Mouse (Mus musculus) liver, postnatal 0 days (tissue): ENCODE measurements around the gene Unc119. TPM values are rescaled to one million over a fixed set of nuclear protein-coding genes. Genes with fewer than 3 reads are reported as not detected.

Experiments used
- ATAC-seq: fragments of 200-750 bp; cut with Nextera tagmentation; 2 replicates; pipeline ENCODE4 v1.8.0; 2017; ENCODE audit warnings: mild to moderate bottlenecking, moderate library complexity
- DNase-seq: peaks from one replicate; pipeline ENCODE4 v3.0.0-alpha.2; 2016
- H3K27ac ChIP-seq: fragments of 300-500 bp; sonication (generic); 2 replicates; pipeline ENCODE4 v1.5.1; 2014; ENCODE audit warnings: antibody characterized with exemption, moderate library complexity, mild to moderate bottlenecking, low read depth
- H3K27me3 ChIP-seq: fragments of 300-500 bp; sonication (generic); 2 replicates; pipeline ENCODE4 v1.6.1; 2014; ENCODE audit warnings: low read length, control low read depth, mixed read lengths; ENCODE audit not compliant: insufficient read depth
- H3K36me3 ChIP-seq: fragments of 300-500 bp; sonication (generic); replicated peaks from 2 replicates; pipeline ENCODE4 v1.6.1; 2014; ENCODE audit warnings: mild to moderate bottlenecking, control low read depth, low read length, moderate library complexity, mixed read lengths; ENCODE audit not compliant: insufficient read depth
- H3K4me1 ChIP-seq: fragments of 300-500 bp; sonication (generic); 2 replicates; pipeline ENCODE4 v1.6.1; 2014; ENCODE audit warnings: antibody characterized with exemption, mild to moderate bottlenecking, control low read depth; ENCODE audit not compliant: insufficient read depth
- H3K4me2 ChIP-seq: fragments of 300-500 bp; sonication (generic); 2 replicates; pipeline ENCODE4 v1.6.1; 2014; ENCODE audit warnings: low read depth, mild to moderate bottlenecking, low read length, moderate library complexity, mixed read lengths
- H3K4me3 ChIP-seq: fragments of 300-500 bp; sonication (generic); 2 replicates; pipeline ENCODE4 v1.5.1; 2014; ENCODE audit warnings: low read depth, low read length
- H3K9ac ChIP-seq: fragments of 300-500 bp; sonication (generic); replicated peaks from 2 replicates; pipeline ENCODE4 v1.6.1; 2014; ENCODE audit warnings: mild to moderate bottlenecking, moderate library complexity
- H3K9me3 ChIP-seq: fragments of 300-500 bp; sonication (generic); 2 replicates; pipeline ENCODE4 v1.6.1; 2016; ENCODE audit warnings: mild to moderate bottlenecking, control low read depth, low read length, mixed read lengths
- CTCF ChIP-seq: sonication (generic); IDR thresholded peaks from 2 replicates; pipeline ENCODE4 v1.5.1; 2016; ENCODE audit warnings: antibody characterized with exemption, low read depth
- EP300 ChIP-seq: IDR thresholded peaks from 2 replicates; pipeline ENCODE4 v1.6.1; 2016; ENCODE audit warnings: antibody characterized with exemption, low read depth, mild to moderate bottlenecking
- WGBS: fragments of 180-500 bp; shearing (Covaris S2); extraction: QIAGEN DNeasy Blood & Tissue Kit; methylation state at CpG from one replicate; pipeline ENCODE4 v1.1.7; 2014; ENCODE audit not compliant: insufficient replicate concordance; 5-methylcytosine and 5-hydroxymethylcytosine counted together
- polyA plus RNA-seq: library from polyadenylated mRNA; unstranded; fragments of >200 nt; fragmentation: Nextera tagmentation; extraction: Ambion mirVana; gene quantifications from 2 replicates; pipeline ENCODE4 v1.2.1, GENCODE M21; 2015

The Unc119 gene
- polyA plus RNA-seq, 1 experiment from 2014 or later: 63.7 TPM

- no peak for TF ChIP-seq CTCF
- TF ChIP-seq EP300: no peak
- 86% methylated on average over 14 of the region's 14 CpGs for WGBS
- Histone ChIP-seq H3K4me1 (no peaks in the 10 kb centered on the region), H3K4me3 (no peak within 1 kb of the TSS), H3K9me3 (no peaks in the 10 kb centered on the region), H3K9ac (no peak within 1 kb of the TSS), H3K4me2 (no peak within 1 kb of the TSS), H3K27ac (no peak within 1 kb of the TSS), H3K27me3 (no peaks in the 10 kb centered on the region), H3K36me3 (no peaks in the 10 kb centered on the region)
- DNase-seq (no peak), ATAC-seq (no peak)
Measured at GRCm38 (mm10) chr11:78386508-78387043, 43.3 kb downstream of the Unc119 start, which contains the start of gene Foxn1. TSS of gene Foxn1 (minus strand) at chr11:78386558.

- Histone ChIP-seq H3K36me3 (no peaks in the 10 kb centered on the region), H3K27me3 (no peaks in the 10 kb centered on the region), H3K27ac (no peak overlapping the region), H3K9me3 (no peaks in the 10 kb centered on the region), H3K4me2 (no peak overlapping the region), H3K9ac (no peak overlapping the region), H3K4me1 (no peaks in the 10 kb centered on the region), H3K4me3 (no peak overlapping the region)
- peak; percentile 73 for DNase-seq
- peak; percentile 83 for ATAC-seq
- 57% methylated on average over 3 of the region's 3 CpGs for WGBS
- TF ChIP-seq EP300 (no peak), CTCF (no peak)
Measured at GRCm38 (mm10) chr11:78392728-78393127, 49.4 kb downstream of the Unc119 start.

- Histone ChIP-seq H3K27ac (no peak overlapping the region), H3K9ac (no peak overlapping the region), H3K4me2 (no peak overlapping the region), H3K27me3 (no peaks in the 10 kb centered on the region), H3K36me3 (no peaks in the 10 kb centered on the region), H3K9me3 (no peaks in the 10 kb centered on the region), H3K4me1 (peaks cover 10% of the 10 kb centered on the region), H3K4me3 (no peak overlapping the region)
- TF ChIP-seq EP300: no peak
- no peak for TF ChIP-seq CTCF
- DNase-seq (no peak), ATAC-seq (no peak)
- 53% methylated on average over 11 of the region's 11 CpGs for WGBS
Measured at GRCm38 (mm10) chr11:78396950-78397349, 53.7 kb downstream of the Unc119 start.

- no peak overlapping the region for H3K4me2 ChIP-seq
- WGBS: 14% methylated on average over 18 of the region's 18 CpGs
- no peaks in the 10 kb centered on the region for H3K36me3 ChIP-seq
- H3K27ac ChIP-seq: no peak overlapping the region
- peak; percentile 82 for TF ChIP-seq CTCF
- TF ChIP-seq EP300: no peak
- no peaks in the 10 kb centered on the region for H3K9me3 ChIP-seq
- ATAC-seq (peak; percentile 47), DNase-seq (peak; percentile 77)
- H3K9ac ChIP-seq: no peak overlapping the region
- no peak overlapping the region for H3K4me3 ChIP-seq
- peaks cover 10% of the 10 kb centered on the region for H3K4me1 ChIP-seq
- H3K27me3 ChIP-seq: no peaks in the 10 kb centered on the region
Measured at GRCm38 (mm10) chr11:78397397-78397796, 54.1 kb downstream of the Unc119 start.

- no peak overlapping the region for H3K27ac ChIP-seq
- no peak for TF ChIP-seq CTCF
- TF ChIP-seq EP300: no peak
- H3K4me2 ChIP-seq: no peak overlapping the region
- peaks cover 10% of the 10 kb centered on the region for H3K4me1 ChIP-seq
- no peak overlapping the region for H3K9ac ChIP-seq
- no peaks in the 10 kb centered on the region for H3K9me3 ChIP-seq
- WGBS: 83% methylated on average over 6 of the region's 6 CpGs
- no peak overlapping the region for H3K4me3 ChIP-seq
- H3K27me3 ChIP-seq: no peaks in the 10 kb centered on the region
- H3K36me3 ChIP-seq: no peaks in the 10 kb centered on the region
- ATAC-seq (no peak), DNase-seq (no peak)
Measured at GRCm38 (mm10) chr11:78398212-78398611, 54.9 kb downstream of the Unc119 start.

Other genes with a start within 250 kb of the Unc119 start
- gene Fam222b, start 248.8 kb upstream of the Unc119 start, polyA plus RNA-seq: 5.9 and 7.5 TPM in 2 replicates
- 15.3 and 18.9 TPM in 2 replicates for gene Traf4, start 177.9 kb upstream of the Unc119 start, polyA plus RNA-seq
- 4.9 and 5.4 TPM in 2 replicates for gene Nek8, start 166.8 kb upstream of the Unc119 start, polyA plus RNA-seq
- gene Tlcd1, start 166.8 kb upstream of the Unc119 start, polyA plus RNA-seq: 38.2 and 40.3 TPM in 2 replicates
- gene Rpl23a, start 159.9 kb upstream of the Unc119 start, polyA plus RNA-seq: 732 and 758 TPM in 2 replicates
- gene Rab34, start 155.1 kb upstream of the Unc119 start, polyA plus RNA-seq: 26.6 and 28.9 TPM in 2 replicates
- gene Proca1, start 150.1 kb upstream of the Unc119 start, polyA plus RNA-seq: 0.84 and 1.00 TPM in 2 replicates
- gene Sdf2, start 97.7 kb upstream of the Unc119 start, polyA plus RNA-seq: 35.3 and 35.8 TPM in 2 replicates
- gene Supt6, start 97.5 kb upstream of the Unc119 start, polyA plus RNA-seq: 4.7 and 5.5 TPM in 2 replicates
- gene 2610507B11Rik, start 81.7 kb upstream of the Unc119 start, polyA plus RNA-seq: 29.6 and 32.7 TPM in 2 replicates
- gene BC030499, start 52.6 kb upstream of the Unc119 start, polyA plus RNA-seq: 0.07 TPM in 1 of 2 replicates, not detected in the other
- 9.8 and 11.4 TPM in 2 replicates for gene Spag5, start 42.0 kb upstream of the Unc119 start, polyA plus RNA-seq
- 12.1 and 15.4 TPM in 2 replicates for gene Aldoc, start 20.5 kb upstream of the Unc119 start, polyA plus RNA-seq
- 33.1 and 34.6 TPM in 2 replicates for gene Pigs, start 15.1 kb upstream of the Unc119 start, polyA plus RNA-seq
- not detected in 2 replicates for gene Foxn1, start 43.1 kb downstream of the Unc119 start, polyA plus RNA-seq
- gene Slc13a2, start 78.7 kb downstream of the Unc119 start, polyA plus RNA-seq: 0.07 and 0.08 TPM in 2 replicates
- gene Slc46a1, start 122.2 kb downstream of the Unc119 start, polyA plus RNA-seq: 20.5 and 22.3 TPM in 2 replicates
- 0.14 and 0.21 TPM in 2 replicates for gene Sarm1, start 154.3 kb downstream of the Unc119 start, polyA plus RNA-seq
- 2,013 and 2,040 TPM in 2 replicates for gene Vtn, start 155.6 kb downstream of the Unc119 start, polyA plus RNA-seq
- 0.11 and 0.16 TPM in 2 replicates for gene Sebox, start 160.0 kb downstream of the Unc119 start, polyA plus RNA-seq
- gene Tmem199, start 168.7 kb downstream of the Unc119 start, polyA plus RNA-seq: 21.1 TPM in 2 replicates
- gene Poldip2, start 168.7 kb downstream of the Unc119 start, polyA plus RNA-seq: 94.2 and 96.6 TPM in 2 replicates
- 12.9 and 13.1 TPM in 2 replicates for gene Tnfaip1, start 192.8 kb downstream of the Unc119 start, polyA plus RNA-seq
- gene Ift20, start 192.9 kb downstream of the Unc119 start, polyA plus RNA-seq: 82.3 and 85.1 TPM in 2 replicates
- gene Tmem97, start 207.3 kb downstream of the Unc119 start, polyA plus RNA-seq: 79.2 and 81.5 TPM in 2 replicates